ENCODE assay signal across 9 mouse cellular contexts in genomic region chr7:79498965-79499595, GRCm38 (mm10). TPM values are rescaled to one million over a fixed set of nuclear protein-coding genes. Genes with fewer than 3 reads are reported as not detected.
A peak's percentile ranks its signal among the peaks of the same experiment; 100 is the strongest.
DNase-seq lines count a peak whose midpoint lies in the region; ATAC-seq and TF ChIP-seq lines count a peak whose summit lies in the region.
"Had no signal": no experiment of that assay in that cellular context is flagged by ENCODE, and none has a peak within 500 bp of the region (broad histone marks: within the 10 kb centered on the region; RNA-seq: fewer than 3 reads in every experiment).

No protein-coding gene starts in this region.

- WGBS in forebrain, embryonic 10.5 days = under 1% methylated on average over 35 of the region's 35 CpGs
- WGBS in midbrain, embryonic 16.5 days = under 1% methylated on average over 35 of the region's 35 CpGs

- H3K4me3 ChIP-seq in gastrocnemius, adult 2 months = no peak overlapping the region
- H3K4me3 ChIP-seq in forebrain, embryonic 10.5 days = peak overlapping the region; percentile 86
- H3K4me3 ChIP-seq in midbrain, embryonic 16.5 days (ENCODE audit: low read depth, low read length) = peak overlapping the region; percentile 80

- H3K36me3 ChIP-seq in forebrain, embryonic 10.5 days (replicated peaks) = peaks cover 30% of the 10 kb centered on the region
- H3K36me3 ChIP-seq in midbrain, embryonic 16.5 days (ENCODE audit: control insufficient read depth, insufficient read depth, low read length) = no peaks in the 10 kb centered on the region

- peak overlapping the region; percentile 85 for H3K4me2 ChIP-seq in midbrain, embryonic 16.5 days (ENCODE audit: low read length)

- H3K4me1 ChIP-seq in forebrain, embryonic 10.5 days = peaks cover 84% of the 10 kb centered on the region
- H3K4me1 ChIP-seq in midbrain, embryonic 16.5 days (ENCODE audit: control insufficient read depth, insufficient read depth, low read length) = peaks cover 28% of the 10 kb centered on the region

- no peak; the same call in 1 of the 2 replicates for ATAC-seq in midbrain, embryonic 16.5 days

- H3K27me3 ChIP-seq in forebrain, embryonic 10.5 days (ENCODE audit: poor library complexity, severe bottlenecking) = peaks cover 100% of the 10 kb centered on the region
- peaks cover 21% of the 10 kb centered on the region for H3K27me3 ChIP-seq in midbrain, embryonic 16.5 days (ENCODE audit: control insufficient read depth, insufficient read depth, low read depth, low read length)

- H3K9ac ChIP-seq in midbrain, embryonic 16.5 days (ENCODE audit: low read depth, low read length) = peak overlapping the region; percentile 95
- H3K9ac ChIP-seq: liver, embryonic 14.5 days had no signal

- TF ChIP-seq CTCF in gastrocnemius, adult 2 months (IDR thresholded peaks at IDR 0.05) = no peak

- H3K9me3 ChIP-seq in forebrain, embryonic 10.5 days = no peaks in the 10 kb centered on the region
- H3K9me3 ChIP-seq in midbrain, embryonic 16.5 days (replicated peaks; ENCODE audit: control insufficient read depth, low read length, poor library complexity, severe bottlenecking) = no peaks in the 10 kb centered on the region

- intact Hi-C loops in gastrocnemius, adult 2 months (cut with DNase I) = loop anchor here (10.0 kb wide), 1 partner anchor 226 kb away; no protein-coding TSS in a partner anchor

- no peak overlapping the region for H3K27ac ChIP-seq in gastrocnemius, adult 2 months
- H3K27ac ChIP-seq in forebrain, embryonic 10.5 days = peak overlapping the region; percentile 98
- peak overlapping the region; percentile 93 for H3K27ac ChIP-seq in midbrain, embryonic 16.5 days (ENCODE audit: low read length)
- H3K27ac ChIP-seq: liver, embryonic 14.5 days had no signal

- peak; percentile 53 for DNase-seq in gastrocnemius, adult 2 months
- no peak for DNase-seq in gastrocnemius, adult 8-10 months (ENCODE audit: low spot score in 2 of 2)
- peak; percentile 50 for DNase-seq in urinary bladder, postnatal 14 days (ENCODE audit: low spot score)
- DNase-seq in urinary bladder, adult 2 months (ENCODE audit: low spot score) = no peak
- peak; percentile 76 for DNase-seq in forebrain, embryonic 10.5 days (ENCODE audit: extremely low spot score, low spot score)
- peak; percentile 52 for DNase-seq in kidney, postnatal 14 days
- no peak for DNase-seq in frontal cortex, postnatal 36 days (ENCODE audit: low spot score in 2 of 2)

RNA-seq across cellular contexts. Expression of gene Polg, which starts 32.9 kb away (rescaled TPM):
- 10 to 100 TPM; 35.2 to 38.4 TPM for total RNA-seq in gastrocnemius, adult 2 months (2021)
- total RNA-seq in gastrocnemius, adult 8-10 months (2022) = 10 to 100 TPM; 26.0 to 43.5 (median 38.1) TPM
- 50.9 and 56.0 TPM in 2 replicates for polyA plus RNA-seq in urinary bladder, adult 2 months (2012; rRNA removed)
- 42.1 and 46.4 TPM in 2 replicates for polyA plus RNA-seq in forebrain, embryonic 10.5 days (2016; fragmentation: Nextera tagmentation; extraction: Ambion mirVana)
- polyA plus RNA-seq in midbrain, embryonic 16.5 days (2015; fragmentation: Nextera tagmentation; extraction: Ambion mirVana) = 19.7 and 22.0 TPM in 2 replicates

Comparison
In these comparisons a context has a peak if more than half of its experiments do, and no peak if none do; other contexts are left out.
1. DNase-seq: peak in gastrocnemius, adult 2 months (single experiment), urinary bladder, postnatal 14 days (single experiment), forebrain, embryonic 10.5 days (single experiment) and kidney, postnatal 14 days (single experiment); none in gastrocnemius, adult 8-10 months (0 of 2), urinary bladder, adult 2 months (single experiment) and frontal cortex, postnatal 36 days (0 of 2).